Mouse (Mus musculus) liver, embryonic 12.5 days (tissue): ENCODE data around the gene Slc25a28. TPM values are rescaled to one million over a fixed set of nuclear protein-coding genes. Genes with fewer than 3 reads are reported as not detected.

Experiments
- ATAC-seq: fragments of 200-750 bp; cut with Nextera tagmentation; 2 replicates; pipeline ENCODE4 v1.8.0; 2017; ENCODE audit warnings: moderate number of reproducible peaks, mild to moderate bottlenecking, moderate library complexity
- H3K27ac ChIP-seq: fragments of 300-500 bp; sonication (generic); 2 replicates; pipeline ENCODE4 v1.5.1; 2016; ENCODE audit warnings: mild to moderate bottlenecking
- H3K27me3 ChIP-seq: fragments of 300-500 bp; sonication (generic); replicated peaks from 2 replicates; pipeline ENCODE4 v1.6.1; 2016; ENCODE audit warnings: mild to moderate bottlenecking, moderate library complexity
- H3K36me3 ChIP-seq: fragments of 300-500 bp; sonication (generic); 2 replicates; pipeline ENCODE4 v1.6.1; 2016; ENCODE audit warnings: mild to moderate bottlenecking, moderate library complexity
- H3K4me1 ChIP-seq: fragments of 300-500 bp; sonication (generic); 2 replicates; pipeline ENCODE4 v1.6.1; 2016
- H3K4me2 ChIP-seq: fragments of 300-500 bp; sonication (generic); 2 replicates; pipeline ENCODE4 v1.6.1; 2016; ENCODE audit warnings: mild to moderate bottlenecking, moderate library complexity
- H3K4me3 ChIP-seq: fragments of 300-500 bp; sonication (generic); 2 replicates; pipeline ENCODE4 v1.5.1; 2016; ENCODE audit warnings: mild to moderate bottlenecking, moderate library complexity
- H3K9ac ChIP-seq: fragments of 300-500 bp; sonication (generic); 2 replicates; pipeline ENCODE4 v1.6.1; 2016; ENCODE audit warnings: mild to moderate bottlenecking, moderate library complexity
- H3K9me3 ChIP-seq: fragments of 300-500 bp; sonication (generic); replicated peaks from 2 replicates; pipeline ENCODE4 v1.6.1; 2016; ENCODE audit warnings: mild to moderate bottlenecking, moderate library complexity
- WGBS: fragments of 180-500 bp; shearing (Covaris S2); methylation state at CpG from one replicate; pipeline ENCODE4 v1.1.7; 2016; ENCODE audit not compliant: insufficient replicate concordance; 5-methylcytosine and 5-hydroxymethylcytosine counted together
- polyA plus RNA-seq: library from polyadenylated mRNA; unstranded; fragments of >200 nt; fragmentation: Nextera tagmentation; extraction: Ambion mirVana; gene quantifications from 2 replicates; pipeline ENCODE4 v1.2.1, GENCODE M21; 2016

Gene Slc25a28
- polyA plus RNA-seq, 1 experiment from 2014 or later: 13.4 TPM

DNA sequence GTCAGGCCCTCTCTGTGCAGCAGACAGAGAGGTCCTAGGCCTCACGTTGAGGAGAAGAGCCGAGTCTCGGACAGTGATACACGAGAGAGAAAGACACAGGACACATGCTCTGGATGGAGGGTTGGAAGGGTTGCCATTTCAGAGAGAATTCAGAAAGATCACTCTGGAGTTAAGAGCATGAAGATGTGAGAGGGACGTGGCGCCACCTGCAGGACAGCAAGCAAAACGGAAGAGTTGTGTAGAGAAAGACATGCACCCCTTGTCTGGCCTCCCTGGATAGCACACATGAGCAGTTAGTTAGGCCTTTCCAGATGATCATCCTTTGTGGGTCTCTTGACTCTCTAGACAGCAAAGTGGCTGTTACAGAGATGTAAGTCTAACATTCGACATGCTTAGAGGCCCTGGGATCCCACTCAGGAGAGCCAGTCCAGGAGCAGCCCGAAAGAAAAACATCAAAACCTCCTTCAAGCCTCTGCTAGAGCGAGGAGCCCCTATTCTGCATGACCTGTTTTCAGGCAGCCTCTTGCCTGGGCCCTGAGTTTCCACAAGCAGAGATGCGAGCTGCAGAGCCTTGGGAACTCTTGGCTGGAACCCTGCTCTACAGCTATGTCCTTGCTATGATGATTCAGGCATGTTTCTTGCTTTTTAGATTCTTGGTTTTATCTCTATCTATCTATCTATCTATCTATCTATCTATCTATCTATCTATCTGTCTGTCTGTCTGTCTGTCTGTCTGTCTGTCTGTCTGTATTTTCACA, 18.8 kb downstream of the Slc25a28 start:
- Histone ChIP-seq H3K9me3 (no peaks in the 10 kb centered on the region), H3K27me3 (peaks cover 43% of the 10 kb centered on the region), H3K4me2 (no peak overlapping the region), H3K27ac (no peak overlapping the region), H3K9ac (no peak overlapping the region), H3K4me3 (no peak overlapping the region), H3K36me3 (no peaks in the 10 kb centered on the region), H3K4me1 (peaks cover 3% of the 10 kb centered on the region; the same call in 1 of the 2 replicates)
- ATAC-seq: no peak
- WGBS: 33% methylated on average over 11 of the region's 11 CpGs

DNA sequence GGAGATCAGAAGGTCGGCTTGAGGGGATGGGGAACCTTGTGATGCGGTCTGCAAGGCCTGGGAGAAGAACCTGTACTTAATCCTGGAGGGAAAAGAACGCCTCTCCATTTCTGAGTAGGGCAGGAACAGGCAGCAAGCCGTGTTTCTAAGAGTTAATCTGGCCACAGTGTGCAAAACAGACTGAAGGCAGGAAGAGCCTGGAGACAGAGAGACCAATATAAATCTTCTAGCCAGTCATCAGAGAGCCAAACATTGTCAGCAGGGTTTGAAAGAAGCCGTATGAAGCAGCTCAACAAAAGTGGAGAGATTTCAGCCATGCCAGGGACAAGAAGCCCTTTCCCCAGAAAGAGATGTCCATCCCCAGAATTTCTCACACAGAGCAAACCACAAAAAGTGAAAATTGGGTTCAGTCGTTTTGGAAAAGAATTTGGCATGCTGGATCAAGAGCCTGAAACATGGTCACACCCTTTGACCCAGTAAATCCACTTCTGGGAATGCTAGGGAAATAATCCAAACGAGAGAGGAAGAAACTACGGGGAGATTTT, 23.4 kb downstream of the Slc25a28 start:
- H3K9me3 ChIP-seq: no peaks in the 10 kb centered on the region
- ATAC-seq: no peak
- no peak overlapping the region for H3K4me2 ChIP-seq
- H3K4me1 ChIP-seq: no peaks in the 10 kb centered on the region
- H3K9ac ChIP-seq: no peak overlapping the region
- no peak overlapping the region for H3K4me3 ChIP-seq
- H3K36me3 ChIP-seq: no peaks in the 10 kb centered on the region
- H3K27me3 ChIP-seq: peaks cover 46% of the 10 kb centered on the region
- no peak overlapping the region for H3K27ac ChIP-seq
- 43% methylated on average over 8 of the region's 8 CpGs for WGBS

DNA sequence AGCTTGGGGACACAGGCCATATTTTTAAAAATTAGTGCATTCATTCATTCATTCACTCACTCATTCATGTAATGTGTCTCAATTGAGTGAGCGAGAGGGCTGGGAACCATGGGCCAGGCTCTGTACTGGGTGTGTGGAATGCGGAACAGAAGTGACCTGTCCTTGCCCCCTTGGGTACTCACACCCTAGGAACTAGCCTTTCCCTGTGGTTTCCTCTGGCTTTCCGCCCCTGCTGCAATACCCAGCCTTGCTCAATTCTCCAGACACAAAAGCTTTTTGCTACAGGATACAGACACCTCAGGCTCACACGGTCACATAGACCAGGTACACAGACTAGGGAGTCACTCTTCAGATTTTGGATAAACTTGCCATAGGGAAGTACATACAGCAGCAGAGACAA, 26.3 kb downstream of the Slc25a28 start:
- Histone ChIP-seq H3K36me3 (no peaks in the 10 kb centered on the region), H3K4me3 (no peak overlapping the region), H3K9me3 (no peaks in the 10 kb centered on the region), H3K27me3 (peaks cover 35% of the 10 kb centered on the region), H3K4me2 (no peak overlapping the region), H3K27ac (no peak overlapping the region), H3K9ac (no peak overlapping the region), H3K4me1 (no peaks in the 10 kb centered on the region)
- no peak for ATAC-seq
- 58% methylated on average over 4 of the region's 4 CpGs for WGBS

DNA sequence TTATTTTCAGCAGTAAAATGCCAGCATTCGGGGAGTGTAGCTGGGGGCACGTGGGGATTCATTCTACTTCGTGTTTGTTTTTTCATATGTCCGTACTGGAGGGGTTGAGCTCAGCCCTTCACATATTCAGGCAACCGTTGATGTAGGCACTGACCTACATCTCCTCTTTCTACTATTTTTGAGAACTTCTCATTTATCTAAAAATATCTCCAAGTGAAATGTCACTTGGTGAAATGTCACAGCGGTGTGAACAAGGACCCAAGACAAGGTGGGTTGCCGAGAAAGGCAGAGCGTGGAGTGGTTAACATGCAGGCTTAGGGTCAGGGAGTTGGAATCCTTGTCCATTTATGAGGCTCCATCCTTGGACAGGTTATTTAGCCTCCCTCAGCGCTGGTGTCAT, 27.4 kb downstream of the Slc25a28 start:
- ATAC-seq: no peak
- no peak overlapping the region for H3K9ac ChIP-seq
- WGBS: 57% methylated on average over 9 of the region's 9 CpGs

DNA sequence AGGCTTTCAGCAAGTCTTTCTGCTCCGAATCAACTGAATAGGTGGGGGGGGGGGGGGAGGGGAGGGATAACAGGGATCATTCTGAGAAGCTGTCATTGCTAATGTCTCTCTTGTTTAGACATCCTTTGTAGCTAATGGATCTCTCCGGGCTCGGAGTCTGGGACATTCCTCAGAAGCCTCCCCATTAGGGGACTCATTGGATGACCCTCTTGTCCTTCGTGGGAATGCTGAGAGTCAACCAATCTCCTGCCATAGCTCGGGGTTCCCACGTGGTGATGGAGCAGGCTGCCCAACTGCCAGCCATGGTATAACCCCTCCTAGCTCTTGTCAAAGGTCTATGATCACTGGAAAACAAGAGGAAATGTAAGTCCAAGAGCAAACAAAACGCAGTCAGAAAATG, 27.8 kb downstream of the Slc25a28 start:
- H3K36me3 ChIP-seq: no peaks in the 10 kb centered on the region
- H3K27me3 ChIP-seq: peaks cover 22% of the 10 kb centered on the region
- no peaks in the 10 kb centered on the region for H3K9me3 ChIP-seq
- H3K4me3 ChIP-seq: no peak overlapping the region
- 54% methylated on average over 7 of the region's 7 CpGs for WGBS
- no peaks in the 10 kb centered on the region for H3K4me1 ChIP-seq
- no peak overlapping the region for H3K27ac ChIP-seq
- no peak for ATAC-seq
- no peak overlapping the region for H3K4me2 ChIP-seq
- H3K9ac ChIP-seq: no peak overlapping the region

More for the DNA sequence above, 27.4 kb downstream of the Slc25a28 start:
- Histone ChIP-seq H3K27ac (no peak overlapping the region), H3K4me3 (no peak overlapping the region), H3K36me3 (no peaks in the 10 kb centered on the region), H3K4me1 (no peaks in the 10 kb centered on the region), H3K27me3 (peaks cover 25% of the 10 kb centered on the region), H3K9me3 (no peaks in the 10 kb centered on the region), H3K4me2 (no peak overlapping the region)

DNA sequence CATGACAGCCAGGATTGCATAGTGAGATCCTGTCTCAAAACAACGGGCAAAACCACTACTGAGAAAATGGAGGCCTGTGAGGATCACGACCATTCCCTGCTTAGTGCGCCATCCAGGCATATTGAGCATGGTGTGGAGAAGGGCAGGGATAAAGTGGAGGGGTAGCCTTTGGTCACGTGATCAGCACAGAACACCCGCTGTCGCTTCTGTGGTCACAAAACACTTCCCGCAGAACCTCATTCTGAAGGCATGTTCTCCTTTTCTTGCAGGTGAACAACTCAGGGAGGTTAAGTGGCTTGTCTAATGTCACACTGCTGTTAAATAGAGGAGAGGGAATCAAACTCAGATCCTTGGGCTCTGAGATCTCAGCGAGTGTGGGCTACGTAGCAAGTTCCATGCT, 29.2 kb downstream of the Slc25a28 start:
- 62% methylated on average over 9 of the region's 9 CpGs for WGBS
- Histone ChIP-seq H3K27ac (no peak overlapping the region), H3K9me3 (no peaks in the 10 kb centered on the region), H3K4me2 (no peak overlapping the region), H3K4me1 (no peaks in the 10 kb centered on the region), H3K9ac (no peak overlapping the region), H3K4me3 (no peak overlapping the region), H3K27me3 (peaks cover 17% of the 10 kb centered on the region; the same call in 1 of the 2 replicates), H3K36me3 (no peaks in the 10 kb centered on the region)
- ATAC-seq: no peak

DNA sequence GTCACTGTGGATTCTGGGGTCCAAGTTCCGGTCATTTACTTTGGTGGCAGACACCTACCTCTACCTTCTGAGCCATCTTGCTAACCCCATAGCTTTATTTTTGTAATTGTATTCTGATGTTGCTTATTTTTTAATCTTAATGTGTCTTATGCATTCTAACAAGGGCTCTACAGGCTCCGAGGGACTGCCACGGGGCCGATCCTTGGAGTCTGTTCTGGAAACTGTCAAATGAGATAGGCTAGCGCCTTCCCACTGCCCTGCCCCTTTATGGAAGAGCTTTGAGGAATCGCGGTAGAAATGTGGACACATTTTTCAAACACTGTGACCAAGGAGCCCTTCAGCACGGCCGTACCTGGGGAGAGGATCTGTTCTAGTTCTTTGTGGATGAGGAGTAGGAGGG, 31.8 kb downstream of the Slc25a28 start:
- Histone ChIP-seq H3K27ac (no peak overlapping the region), H3K4me3 (no peak overlapping the region), H3K27me3 (0 out of 2 replicates have a peak, but pooled peaks cover 24% of the 10 kb centered on the region), H3K36me3 (no peaks in the 10 kb centered on the region), H3K9ac (no peak overlapping the region), H3K4me1 (no peaks in the 10 kb centered on the region), H3K9me3 (no peaks in the 10 kb centered on the region), H3K4me2 (no peak overlapping the region)
- 68% methylated on average over 9 of the region's 9 CpGs for WGBS
- no peak for ATAC-seq

DNA sequence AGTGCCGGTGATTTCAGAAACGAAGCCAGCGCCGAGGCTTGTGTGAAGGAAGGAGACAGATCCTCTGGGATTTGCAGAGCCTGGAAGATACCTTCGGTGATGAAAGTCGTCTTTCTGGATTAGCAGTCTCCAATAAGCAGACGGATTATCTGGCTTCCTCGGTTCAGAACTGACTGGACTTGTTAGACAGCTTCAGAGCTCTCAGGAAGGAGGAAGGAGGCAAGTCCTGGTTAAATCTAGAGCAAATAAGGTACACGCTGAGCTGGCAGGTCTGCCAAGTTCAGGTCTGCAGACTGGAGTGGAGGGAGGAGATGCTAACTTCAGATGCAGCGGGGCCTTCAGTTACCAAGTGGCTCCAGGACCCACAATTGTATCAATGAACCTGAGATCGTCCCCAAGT, 32.8 kb downstream of the Slc25a28 start:
- Histone ChIP-seq H3K4me1 (no peaks in the 10 kb centered on the region), H3K27ac (no peak overlapping the region), H3K4me2 (no peak overlapping the region), H3K27me3 (0 out of 2 replicates have a peak, but pooled peaks cover 24% of the 10 kb centered on the region), H3K9ac (no peak overlapping the region), H3K9me3 (no peaks in the 10 kb centered on the region), H3K36me3 (no peaks in the 10 kb centered on the region), H3K4me3 (no peak overlapping the region)
- WGBS: 66% methylated on average over 11 of the region's 11 CpGs
- no peak for ATAC-seq

DNA sequence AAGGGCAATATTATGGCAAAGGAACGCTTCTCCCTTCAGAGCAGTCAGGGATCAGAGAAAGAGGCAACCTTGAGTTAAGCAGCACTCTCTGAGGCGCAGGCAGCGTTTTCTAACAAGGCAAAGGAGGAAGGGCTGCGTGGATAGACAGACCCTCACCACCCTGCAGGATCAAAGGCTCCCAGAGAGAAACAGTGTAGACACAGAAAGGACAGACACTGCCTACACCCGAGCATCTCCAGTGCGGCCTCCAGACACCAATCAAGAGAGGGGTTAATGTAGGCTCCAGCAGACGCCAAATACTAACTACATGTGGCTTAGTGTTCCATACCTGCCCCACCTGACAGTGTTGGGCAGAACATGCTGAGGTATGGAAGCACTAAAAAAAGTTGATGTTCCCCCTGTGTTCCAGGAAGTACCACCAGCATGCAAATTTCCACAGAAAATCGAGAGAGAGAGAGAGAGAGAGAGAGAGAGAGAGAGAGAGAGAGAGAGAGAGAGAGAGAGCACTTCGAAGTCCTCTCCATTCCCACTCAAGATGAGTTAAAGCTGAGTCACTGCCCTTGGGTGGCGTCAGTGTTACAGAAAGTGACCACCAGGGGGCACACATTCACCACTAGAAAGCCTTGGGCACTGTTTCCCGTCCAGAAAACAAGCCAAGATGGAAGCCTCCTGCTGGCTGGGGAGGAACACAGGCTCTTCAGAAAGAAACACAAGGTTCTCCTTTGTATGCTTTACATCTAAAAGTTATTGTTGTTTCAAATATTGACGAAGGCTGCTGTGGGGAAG, 44.0 kb downstream of the Slc25a28 start:
- H3K36me3 ChIP-seq: no peaks in the 10 kb centered on the region
- H3K9ac ChIP-seq: no peak overlapping the region
- peak; percentile 61; the same call in 1 of the 2 replicates for ATAC-seq
- 25% methylated on average over 12 of the region's 12 CpGs for WGBS
- H3K9me3 ChIP-seq: no peaks in the 10 kb centered on the region
- peaks cover 22% of the 10 kb centered on the region for H3K27me3 ChIP-seq
- no peak overlapping the region for H3K27ac ChIP-seq
- no peak overlapping the region for H3K4me2 ChIP-seq
- 0 out of 2 replicates have a peak, but pooled peaks cover 9% of the 10 kb centered on the region for H3K4me1 ChIP-seq
- H3K4me3 ChIP-seq: no peak overlapping the region

DNA sequence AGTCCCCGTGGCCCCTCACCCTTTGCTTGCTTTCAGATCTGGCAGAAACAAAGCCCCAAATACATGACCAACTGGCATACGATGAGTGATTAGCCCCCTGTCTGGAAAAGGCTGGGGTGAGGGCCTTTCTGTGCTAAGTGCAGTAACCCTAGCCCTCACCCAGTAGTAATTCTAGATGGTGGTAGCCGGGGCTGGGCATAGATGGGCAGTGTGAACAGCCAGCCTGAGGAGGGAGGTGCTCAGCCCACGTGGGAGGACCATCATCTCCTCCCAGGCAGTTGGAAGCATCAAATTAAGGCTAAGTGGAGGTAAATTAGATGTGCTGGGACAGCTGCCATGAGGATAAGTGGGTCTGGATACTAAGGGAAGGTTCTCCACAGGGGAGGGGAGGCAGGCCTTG, 45.6 kb downstream of the Slc25a28 start:
- WGBS: 39% methylated on average over 4 of the region's 4 CpGs
- ATAC-seq: no peak

DNA sequence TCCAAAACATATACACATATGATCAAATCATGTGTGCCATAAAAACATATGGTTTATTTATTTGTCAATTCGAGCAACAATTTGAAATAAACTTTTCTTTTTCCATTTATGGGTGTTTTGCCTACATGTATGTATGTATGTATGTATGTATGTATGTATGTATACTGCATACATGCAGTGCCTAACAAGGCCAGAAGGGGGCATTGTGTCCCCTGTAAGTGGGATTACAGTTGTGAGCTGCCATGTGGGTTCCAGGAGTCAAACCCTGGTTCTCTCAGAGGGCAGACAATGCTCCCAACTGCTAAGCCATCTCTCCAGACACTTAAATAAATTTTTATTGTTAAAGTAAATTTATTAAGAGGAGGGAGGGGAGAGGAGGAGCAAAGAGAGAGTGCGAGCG, 47.3 kb downstream of the Slc25a28 start:
- no peak overlapping the region for H3K9ac ChIP-seq
- ATAC-seq: no peak
- no peak overlapping the region for H3K4me3 ChIP-seq
- H3K4me1 ChIP-seq: 0 out of 2 replicates have a peak, but pooled peaks cover 9% of the 10 kb centered on the region
- no peak overlapping the region for H3K27ac ChIP-seq
- WGBS: 74% methylated on average over 3 of the region's 3 CpGs
- no peaks in the 10 kb centered on the region for H3K36me3 ChIP-seq
- H3K9me3 ChIP-seq: no peaks in the 10 kb centered on the region
- peaks cover 48% of the 10 kb centered on the region for H3K27me3 ChIP-seq
- no peak overlapping the region for H3K4me2 ChIP-seq

More for the DNA sequence above, 45.6 kb downstream of the Slc25a28 start:
- Histone ChIP-seq H3K36me3 (no peaks in the 10 kb centered on the region), H3K4me2 (no peak overlapping the region), H3K9ac (no peak overlapping the region), H3K4me1 (0 out of 2 replicates have a peak, but pooled peaks cover 9% of the 10 kb centered on the region), H3K9me3 (no peaks in the 10 kb centered on the region), H3K27me3 (peaks cover 30% of the 10 kb centered on the region), H3K4me3 (no peak overlapping the region), H3K27ac (no peak overlapping the region)

DNA sequence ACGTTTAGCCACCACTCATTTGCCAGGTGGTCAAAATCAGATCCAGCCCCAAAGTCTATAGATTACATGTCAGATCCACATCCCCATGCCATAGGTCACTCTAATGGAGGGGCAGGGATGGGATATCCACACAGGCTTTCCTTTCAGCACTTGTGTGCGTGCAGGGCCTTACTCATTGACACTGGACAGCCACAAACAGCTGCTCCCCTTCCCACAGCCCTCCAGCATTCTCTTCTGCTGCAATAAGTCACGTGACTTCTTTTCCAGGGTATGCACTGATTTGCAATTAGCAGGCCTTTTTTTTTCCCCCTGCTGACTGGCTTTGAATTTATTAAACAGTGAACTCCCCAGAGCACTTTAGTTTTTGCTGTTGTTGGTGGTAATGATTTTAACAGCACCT, 48.5 kb downstream of the Slc25a28 start:
- H3K27ac ChIP-seq: no peak overlapping the region
- H3K4me1 ChIP-seq: 0 out of 2 replicates have a peak, but pooled peaks cover 7% of the 10 kb centered on the region
- ATAC-seq: no peak
- 48% methylated on average over 3 of the region's 3 CpGs for WGBS
- no peak overlapping the region for H3K4me3 ChIP-seq
- no peak overlapping the region for H3K4me2 ChIP-seq
- no peaks in the 10 kb centered on the region for H3K9me3 ChIP-seq
- peaks cover 60% of the 10 kb centered on the region for H3K27me3 ChIP-seq
- H3K9ac ChIP-seq: no peak overlapping the region
- no peaks in the 10 kb centered on the region for H3K36me3 ChIP-seq
